Mouse (Mus musculus): ENCODE results near the gene Nmt1. TPM values are rescaled to one million over a fixed set of nuclear protein-coding genes. Genes with fewer than 3 reads are reported as not detected.

Nmt1 gene
- polyA plus RNA-seq, 1 experiment from 2014 or later: 63.6 TPM

DNA sequence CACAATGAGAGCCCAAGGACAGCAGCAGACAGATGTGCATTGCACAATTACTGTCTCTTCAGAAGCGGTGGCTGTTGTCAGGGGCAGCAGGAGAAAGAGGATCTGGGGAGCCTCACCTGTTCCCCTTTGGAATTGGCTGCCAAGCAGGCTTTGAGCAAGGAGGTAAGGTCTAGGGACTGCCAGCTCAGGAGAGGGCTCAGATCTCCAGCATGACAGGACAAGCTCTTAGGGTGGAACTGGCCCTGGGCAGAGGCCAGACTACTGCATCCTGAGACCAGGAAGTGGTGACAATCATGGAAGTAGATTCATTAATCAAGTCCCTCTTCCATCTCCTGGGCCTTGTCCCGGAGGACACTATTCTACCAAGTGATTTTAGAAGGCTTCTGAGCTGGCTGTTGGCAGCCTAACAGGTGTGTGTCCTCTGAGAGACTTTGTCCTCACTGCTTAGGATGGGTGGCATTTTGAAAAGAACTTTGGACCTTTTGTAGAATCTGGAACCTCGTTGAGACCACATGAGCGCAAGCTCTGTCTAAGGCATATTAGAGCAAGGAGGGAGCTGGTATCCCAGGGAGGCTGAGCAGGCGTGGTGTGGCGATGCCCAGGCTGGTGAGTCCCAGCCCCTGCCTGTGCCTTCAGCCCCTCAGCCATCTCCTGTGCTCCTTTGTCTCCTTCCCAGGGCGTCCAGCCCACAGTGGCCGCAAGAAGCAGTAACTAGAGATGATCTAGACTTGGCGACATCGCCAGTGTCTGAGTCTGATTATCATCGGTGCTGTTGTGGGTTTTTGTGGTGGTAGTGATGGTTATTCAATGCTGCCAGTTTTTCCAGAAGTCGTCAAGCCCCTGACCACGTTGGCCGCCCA, 38.4 kb downstream of the Nmt1 start:
- no peak for ATAC-seq (ENCODE audit: low FRiP score, low TSS enrichment)
- Histone ChIP-seq H3K27me3 (ENCODE audit: control insufficient read depth, insufficient read depth, low read length) (no peaks in the 10 kb centered on the region), H3K36me3 (ENCODE audit: control insufficient read depth, insufficient read depth, low read length) (peaks cover 86% of the 10 kb centered on the region), H3K27ac (ENCODE audit: low read depth, low read length) (no peak overlapping the region), H3K9me3 (ENCODE audit: control insufficient read depth, low read length) (no peaks in the 10 kb centered on the region), H3K4me2 (replicated peaks; ENCODE audit: low read depth, low read length) (no peak overlapping the region), H3K4me3 (ENCODE audit: low read length) (no peak overlapping the region), H3K9ac (ENCODE audit: low read depth, low read length) (no peak overlapping the region), H3K4me1 (ENCODE audit: control insufficient read depth, insufficient read depth, low read length) (no peaks in the 10 kb centered on the region)
- 95% methylated on average over 14 of the region's 14 CpGs for WGBS

DNA sequence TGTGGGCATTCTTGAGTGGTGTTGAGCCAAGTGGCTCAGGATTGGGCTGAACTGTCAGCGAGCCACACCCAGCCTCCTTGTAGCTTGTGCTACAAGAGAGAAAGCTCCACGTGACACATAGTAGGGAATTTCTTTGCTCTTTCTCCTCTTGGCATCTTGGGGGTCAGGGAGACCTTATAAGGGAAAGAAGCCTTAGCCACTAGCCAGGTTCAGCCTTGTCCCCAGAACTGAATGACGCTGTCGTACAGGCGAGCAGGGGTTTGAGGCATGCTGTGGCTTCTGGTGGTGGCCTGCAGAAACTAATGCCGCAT, 39.0 kb downstream of the Nmt1 start:
- Histone ChIP-seq H3K9ac (ENCODE audit: low read depth, low read length) (no peak overlapping the region), H3K9me3 (ENCODE audit: control insufficient read depth, low read length) (no peaks in the 10 kb centered on the region), H3K4me1 (ENCODE audit: control insufficient read depth, insufficient read depth, low read length) (no peaks in the 10 kb centered on the region), H3K27me3 (ENCODE audit: control insufficient read depth, insufficient read depth, low read length) (no peaks in the 10 kb centered on the region), H3K27ac (ENCODE audit: low read depth, low read length) (no peak overlapping the region), H3K4me3 (ENCODE audit: low read length) (no peak overlapping the region), H3K4me2 (replicated peaks; ENCODE audit: low read depth, low read length) (no peak overlapping the region), H3K36me3 (ENCODE audit: control insufficient read depth, insufficient read depth, low read length) (peaks cover 80% of the 10 kb centered on the region)
- 92% methylated on average over 6 of the region's 6 CpGs for WGBS
- ATAC-seq (ENCODE audit: low FRiP score, low TSS enrichment): no peak

DNA sequence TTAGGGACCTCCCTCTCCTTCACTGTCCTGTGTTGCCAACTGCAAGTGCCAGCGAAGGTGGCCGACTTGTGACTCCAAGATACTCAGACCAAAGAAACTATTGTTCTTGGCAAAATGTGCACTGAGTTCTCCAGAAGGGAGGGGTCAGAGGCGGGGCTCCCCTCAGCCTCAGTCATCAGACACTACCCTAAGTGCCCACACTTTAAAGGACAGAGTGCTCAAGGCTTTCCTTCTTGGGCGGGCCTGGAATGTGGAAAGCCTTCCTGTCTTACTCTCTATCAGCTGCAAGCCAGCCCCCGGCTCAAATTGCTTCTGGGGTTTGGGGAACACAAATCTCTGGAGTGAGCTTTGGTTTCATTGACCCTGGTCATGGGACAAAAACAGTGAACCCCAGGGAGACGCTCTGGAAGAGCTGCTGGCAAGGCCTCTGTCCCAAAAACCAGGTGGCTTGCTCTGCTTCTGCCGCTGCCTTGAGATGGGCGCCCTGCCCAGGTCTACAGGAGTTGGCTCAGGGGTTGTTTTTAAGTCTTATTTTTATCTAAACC, 39.5 kb downstream of the Nmt1 start:
- no peak overlapping the region for H3K27ac ChIP-seq (ENCODE audit: low read depth, low read length)
- 73% methylated on average over 8 of the region's 8 CpGs for WGBS
- no peak for ATAC-seq (ENCODE audit: low FRiP score, low TSS enrichment)
- H3K4me1 ChIP-seq (ENCODE audit: control insufficient read depth, insufficient read depth, low read length): no peaks in the 10 kb centered on the region
- H3K4me2 ChIP-seq (replicated peaks; ENCODE audit: low read depth, low read length): no peak overlapping the region
- H3K27me3 ChIP-seq (ENCODE audit: control insufficient read depth, insufficient read depth, low read length): no peaks in the 10 kb centered on the region
- H3K9ac ChIP-seq (ENCODE audit: low read depth, low read length): no peak overlapping the region; the same call in 1 of the 2 replicates
- H3K4me3 ChIP-seq (ENCODE audit: low read length): no peak overlapping the region
- H3K36me3 ChIP-seq (ENCODE audit: control insufficient read depth, insufficient read depth, low read length): peaks cover 78% of the 10 kb centered on the region
- no peaks in the 10 kb centered on the region for H3K9me3 ChIP-seq (ENCODE audit: control insufficient read depth, low read length)

DNA sequence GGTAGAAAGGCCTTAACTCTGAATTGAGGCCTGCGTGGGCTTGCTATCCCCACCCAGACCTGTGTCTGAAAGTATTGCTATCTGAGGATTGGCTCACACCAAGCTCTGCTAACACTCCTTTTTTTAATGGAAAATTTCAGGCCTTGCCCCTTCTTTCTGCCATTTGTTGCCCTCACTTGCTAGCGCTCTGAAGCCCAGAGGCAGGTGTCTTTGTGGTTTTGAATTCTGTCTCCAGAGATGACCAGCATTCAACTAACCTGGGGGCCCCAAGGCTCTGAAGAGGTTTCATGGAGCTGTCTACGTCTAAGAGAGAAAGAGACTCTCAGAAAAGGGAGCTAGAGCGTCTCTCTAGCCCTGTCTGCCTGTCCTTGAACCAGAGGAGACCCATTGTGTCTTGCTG, 40.3 kb downstream of the Nmt1 start:
- no peak overlapping the region for H3K9ac ChIP-seq (ENCODE audit: low read depth, low read length)
- H3K4me2 ChIP-seq (replicated peaks; ENCODE audit: low read depth, low read length): no peak overlapping the region
- no peak overlapping the region for H3K4me3 ChIP-seq (ENCODE audit: low read length)
- H3K9me3 ChIP-seq (ENCODE audit: control insufficient read depth, low read length): no peaks in the 10 kb centered on the region
- H3K27ac ChIP-seq (ENCODE audit: low read depth, low read length): no peak overlapping the region
- no peak for ATAC-seq (ENCODE audit: low FRiP score, low TSS enrichment)
- H3K36me3 ChIP-seq (ENCODE audit: control insufficient read depth, insufficient read depth, low read length): peaks cover 74% of the 10 kb centered on the region
- no peaks in the 10 kb centered on the region for H3K27me3 ChIP-seq (ENCODE audit: control insufficient read depth, insufficient read depth, low read length)
- no peaks in the 10 kb centered on the region for H3K4me1 ChIP-seq (ENCODE audit: control insufficient read depth, insufficient read depth, low read length)
- WGBS: 91% methylated on average over 4 of the region's 4 CpGs

DNA sequence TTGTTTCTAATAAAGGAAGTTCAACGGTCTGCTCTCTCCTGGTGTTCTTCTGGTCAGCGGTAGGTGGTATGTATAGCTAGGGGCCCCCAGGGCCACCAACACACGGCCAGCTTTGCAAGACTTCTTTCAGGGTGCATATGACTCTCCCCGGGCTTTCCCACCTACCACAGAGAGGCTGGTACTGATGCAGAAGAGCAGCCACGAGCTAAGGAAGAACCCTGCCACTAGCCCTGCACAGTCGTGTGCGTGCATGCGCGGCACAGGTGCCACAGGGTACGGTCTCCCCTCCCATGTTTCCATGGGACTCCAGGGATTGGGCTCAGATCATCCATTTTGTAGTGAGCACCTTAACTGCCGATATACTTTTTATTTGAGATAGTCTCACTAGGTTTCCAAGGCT, 40.9 kb downstream of the Nmt1 start:
- ATAC-seq (ENCODE audit: low FRiP score, low TSS enrichment): no peak
- WGBS: 95% methylated on average over 11 of the region's 11 CpGs
- Histone ChIP-seq H3K9ac (ENCODE audit: low read depth, low read length) (no peak overlapping the region), H3K36me3 (ENCODE audit: control insufficient read depth, insufficient read depth, low read length) (peaks cover 68% of the 10 kb centered on the region), H3K27ac (ENCODE audit: low read depth, low read length) (no peak overlapping the region), H3K9me3 (ENCODE audit: control insufficient read depth, low read length) (no peaks in the 10 kb centered on the region), H3K4me2 (replicated peaks; ENCODE audit: low read depth, low read length) (no peak overlapping the region), H3K4me1 (ENCODE audit: control insufficient read depth, insufficient read depth, low read length) (no peaks in the 10 kb centered on the region), H3K4me3 (ENCODE audit: low read length) (no peak overlapping the region), H3K27me3 (ENCODE audit: control insufficient read depth, insufficient read depth, low read length) (no peaks in the 10 kb centered on the region)

DNA sequence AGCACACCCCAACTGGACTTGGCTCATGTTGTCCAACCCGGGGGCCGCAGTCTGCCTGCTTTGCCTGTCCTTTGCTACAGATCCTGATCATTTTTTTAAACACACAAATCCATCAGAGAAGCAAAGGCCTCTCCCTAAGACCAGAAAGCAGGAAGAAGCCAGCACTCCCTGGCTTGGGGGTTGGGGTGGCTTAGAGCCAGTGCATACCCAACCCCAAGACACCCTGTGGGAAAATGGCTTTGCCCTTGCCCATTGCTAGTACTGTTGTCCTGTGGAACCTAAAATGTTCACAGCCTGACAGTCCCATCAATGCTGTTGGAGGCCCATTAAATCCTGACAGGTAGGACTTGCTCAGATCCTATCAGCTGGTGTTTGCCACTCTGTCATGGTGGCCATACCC, 41.7 kb downstream of the Nmt1 start:
- 93% methylated on average over 2 of the region's 2 CpGs for WGBS
- Histone ChIP-seq H3K4me3 (ENCODE audit: low read length) (no peak overlapping the region), H3K4me2 (replicated peaks; ENCODE audit: low read depth, low read length) (no peak overlapping the region), H3K27me3 (ENCODE audit: control insufficient read depth, insufficient read depth, low read length) (no peaks in the 10 kb centered on the region), H3K27ac (ENCODE audit: low read depth, low read length) (no peak overlapping the region), H3K4me1 (ENCODE audit: control insufficient read depth, insufficient read depth, low read length) (no peaks in the 10 kb centered on the region), H3K9me3 (ENCODE audit: control insufficient read depth, low read length) (no peaks in the 10 kb centered on the region), H3K9ac (ENCODE audit: low read depth, low read length) (no peak overlapping the region), H3K36me3 (ENCODE audit: control insufficient read depth, insufficient read depth, low read length) (peaks cover 59% of the 10 kb centered on the region)
- ATAC-seq (ENCODE audit: low FRiP score, low TSS enrichment): no peak

DNA sequence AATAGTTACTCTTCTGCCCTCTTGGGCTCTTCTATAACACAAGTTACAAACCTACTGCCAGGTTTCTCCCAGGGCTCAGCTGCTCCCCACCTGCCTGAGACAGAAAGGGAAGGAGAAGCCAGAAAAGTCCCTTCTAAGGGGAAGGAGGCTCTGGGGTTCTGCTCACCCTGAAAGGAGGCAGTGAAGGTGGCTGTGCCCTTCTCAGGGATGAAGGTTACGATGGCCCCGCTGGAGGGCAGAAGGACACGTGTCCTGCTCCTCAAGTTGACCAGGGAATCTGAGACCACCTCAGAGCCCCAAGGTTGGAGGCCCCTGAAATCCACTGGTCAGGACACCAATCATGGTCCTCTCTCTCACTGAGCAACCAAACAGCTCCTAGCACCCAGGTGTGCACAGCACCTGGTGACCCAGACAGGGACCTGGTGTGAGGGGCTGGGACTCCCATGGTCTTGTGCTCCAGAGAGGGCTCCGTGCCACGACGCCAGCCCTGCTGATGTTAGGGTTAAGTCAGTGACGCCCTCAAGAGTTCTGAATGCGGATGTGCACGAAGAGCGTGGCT, 42.4 kb downstream of the Nmt1 start:
- H3K4me2 ChIP-seq (replicated peaks; ENCODE audit: low read depth, low read length): no peak overlapping the region
- 90% methylated on average over 10 of the region's 10 CpGs for WGBS
- no peak overlapping the region for H3K4me3 ChIP-seq (ENCODE audit: low read length)
- no peaks in the 10 kb centered on the region for H3K27me3 ChIP-seq (ENCODE audit: control insufficient read depth, insufficient read depth, low read length)
- H3K9me3 ChIP-seq (ENCODE audit: control insufficient read depth, low read length): no peaks in the 10 kb centered on the region
- no peak overlapping the region for H3K9ac ChIP-seq (ENCODE audit: low read depth, low read length)
- H3K4me1 ChIP-seq (ENCODE audit: control insufficient read depth, insufficient read depth, low read length): no peaks in the 10 kb centered on the region
- ATAC-seq (ENCODE audit: low FRiP score, low TSS enrichment): no peak
- H3K36me3 ChIP-seq (ENCODE audit: control insufficient read depth, insufficient read depth, low read length): peaks cover 54% of the 10 kb centered on the region
- no peak overlapping the region for H3K27ac ChIP-seq (ENCODE audit: low read depth, low read length)

DNA sequence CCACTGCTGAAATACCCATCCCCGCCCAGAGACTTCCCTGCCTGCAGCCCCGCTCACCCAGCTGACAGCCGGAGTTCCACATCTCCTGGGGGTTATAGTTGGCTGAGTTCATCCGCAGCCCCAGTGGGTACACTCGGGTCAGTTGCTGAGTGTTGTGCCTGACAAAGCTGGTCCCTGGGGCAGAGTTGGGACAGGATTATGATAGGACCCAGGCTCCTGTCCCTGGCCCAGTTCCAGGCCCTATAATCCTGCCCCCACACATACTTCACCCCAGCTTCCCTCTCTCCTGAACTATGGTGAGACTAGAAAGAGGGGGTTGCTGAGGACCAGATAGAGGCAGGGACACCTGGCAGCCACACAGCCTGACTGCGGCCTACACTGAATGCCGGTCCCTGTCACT, 45.7 kb downstream of the Nmt1 start:
- H3K4me1 ChIP-seq (ENCODE audit: control insufficient read depth, insufficient read depth, low read length): no peaks in the 10 kb centered on the region
- 89% methylated on average over 7 of the region's 7 CpGs for WGBS
- no peaks in the 10 kb centered on the region for H3K9me3 ChIP-seq (ENCODE audit: control insufficient read depth, low read length)
- no peak overlapping the region for H3K4me2 ChIP-seq (replicated peaks; ENCODE audit: low read depth, low read length)
- H3K27ac ChIP-seq (ENCODE audit: low read depth, low read length): no peak overlapping the region
- H3K9ac ChIP-seq (ENCODE audit: low read depth, low read length): no peak overlapping the region
- ATAC-seq (ENCODE audit: low FRiP score, low TSS enrichment): no peak
- H3K36me3 ChIP-seq (ENCODE audit: control insufficient read depth, insufficient read depth, low read length): peaks cover 21% of the 10 kb centered on the region
- no peak overlapping the region for H3K4me3 ChIP-seq (ENCODE audit: low read length)
- H3K27me3 ChIP-seq (ENCODE audit: control insufficient read depth, insufficient read depth, low read length): no peaks in the 10 kb centered on the region

DNA sequence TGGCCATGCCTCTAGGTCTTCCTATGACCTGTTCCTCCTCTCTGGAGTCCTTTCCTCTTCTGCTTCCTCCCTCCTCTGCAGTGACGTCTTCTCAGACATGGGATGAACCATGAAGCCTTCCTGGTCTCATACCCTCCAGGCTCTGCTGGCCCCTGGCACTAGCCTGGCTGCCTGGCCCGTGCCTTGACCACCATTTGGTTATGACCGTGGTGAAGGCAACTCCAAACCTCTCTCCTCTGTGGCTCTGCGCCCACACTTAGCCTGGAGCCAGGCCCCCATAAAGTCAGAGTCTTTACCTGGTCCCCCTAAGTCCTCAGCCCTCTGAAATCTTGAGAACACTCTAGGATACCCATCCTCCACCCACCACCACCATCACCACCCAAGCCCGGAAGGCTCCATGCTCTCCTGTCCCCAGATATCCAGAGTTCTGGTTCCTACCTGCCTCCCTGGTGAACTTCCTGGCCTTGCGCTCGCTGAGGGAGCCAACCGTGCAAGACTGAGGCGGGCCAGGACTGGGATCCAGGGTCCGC, 46.2 kb downstream of the Nmt1 start:
- Histone ChIP-seq H3K27me3 (ENCODE audit: control insufficient read depth, insufficient read depth, low read length) (no peaks in the 10 kb centered on the region), H3K9ac (ENCODE audit: low read depth, low read length) (no peak overlapping the region), H3K4me3 (ENCODE audit: low read length) (no peak overlapping the region), H3K27ac (ENCODE audit: low read depth, low read length) (no peak overlapping the region), H3K36me3 (ENCODE audit: control insufficient read depth, insufficient read depth, low read length) (peaks cover 16% of the 10 kb centered on the region), H3K4me1 (ENCODE audit: control insufficient read depth, insufficient read depth, low read length) (no peaks in the 10 kb centered on the region), H3K4me2 (replicated peaks; ENCODE audit: low read depth, low read length) (no peak overlapping the region), H3K9me3 (ENCODE audit: control insufficient read depth, low read length) (no peaks in the 10 kb centered on the region)
- 63% methylated on average over 10 of the region's 10 CpGs for WGBS
- no peak for ATAC-seq (ENCODE audit: low FRiP score, low TSS enrichment)

All from kidney, embryonic 14.5 days (tissue).